Mouse (Mus musculus) 3T3-L1 (cell line): Measurements from ENCODE around the gene Gss.

Experiments used
- DNase-seq: peaks from one replicate; pipeline ENCODE4 v3.0.0-alpha.2; 2015; ENCODE audit warnings: low read depth, low spot score

The Gss gene

GRCm38 (mm10) chr2:155592137-155592853 is at the start of gene Gss:
Gene Gss (minus strand): TSS chr2:155592810.
- DNase-seq, result peak; percentile 96

GRCm38 (mm10) chr2:155641540-155642472 is 49.2 kb upstream of the Gss start:
- no peak for DNase-seq

- no peak for DNase-seq
These were observed 48.0 kb upstream of the Gss start for GRCm38 (mm10) chr2:155640656-155641055.

- no peak for DNase-seq
These were observed 44.8 kb upstream of the Gss start for GRCm38 (mm10) chr2:155637411-155637810.

DNA sequence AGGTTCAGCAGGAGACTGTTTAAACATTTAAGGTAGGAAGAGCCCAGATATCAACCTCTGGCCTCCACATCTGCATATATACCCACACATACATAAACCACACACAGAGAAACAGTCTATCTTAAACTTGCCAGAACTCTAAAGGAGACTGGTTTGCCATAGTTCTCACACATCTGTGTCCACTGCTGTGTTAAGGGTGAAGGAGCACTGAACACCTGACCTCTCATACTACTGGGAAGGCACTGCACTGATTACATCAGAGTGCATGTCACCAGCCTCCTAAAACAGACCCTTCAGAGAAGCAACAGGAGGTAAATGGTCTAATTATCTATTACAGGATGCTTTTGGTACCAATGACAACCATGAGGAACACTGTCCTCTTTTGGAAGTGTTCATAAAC is 44.3 kb upstream of the Gss start:
- no peak for DNase-seq

GRCm38 (mm10) chr2:155635961-155636360 is 43.4 kb upstream of the Gss start:
- no peak for DNase-seq

- DNase-seq, result no peak
These were observed 42.0 kb upstream of the Gss start for GRCm38 (mm10) chr2:155634562-155634961.

DNA sequence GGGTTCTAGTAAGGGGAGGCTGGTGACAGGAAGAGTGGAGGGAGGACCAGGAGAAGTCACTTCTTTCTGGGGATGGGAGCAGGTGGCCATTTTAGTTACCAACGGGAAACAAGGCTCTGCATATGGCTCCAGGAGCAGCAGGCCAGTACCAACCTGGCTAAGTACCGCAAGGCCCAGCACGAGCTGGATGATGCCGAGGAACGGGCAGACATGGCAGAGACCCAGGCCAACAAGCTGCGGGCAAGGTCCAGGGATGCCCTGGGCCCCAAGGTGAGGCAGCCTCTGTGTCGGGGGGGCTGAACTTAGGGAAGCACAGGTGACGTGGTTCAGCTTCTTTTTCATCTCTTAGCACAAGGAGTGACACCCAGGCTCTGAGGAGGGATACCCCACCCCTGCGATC is 41.1 kb upstream of the Gss start:
- DNase-seq, result no peak

- no peak for DNase-seq
These were observed 40.5 kb upstream of the Gss start for GRCm38 (mm10) chr2:155633121-155633520.

DNA sequence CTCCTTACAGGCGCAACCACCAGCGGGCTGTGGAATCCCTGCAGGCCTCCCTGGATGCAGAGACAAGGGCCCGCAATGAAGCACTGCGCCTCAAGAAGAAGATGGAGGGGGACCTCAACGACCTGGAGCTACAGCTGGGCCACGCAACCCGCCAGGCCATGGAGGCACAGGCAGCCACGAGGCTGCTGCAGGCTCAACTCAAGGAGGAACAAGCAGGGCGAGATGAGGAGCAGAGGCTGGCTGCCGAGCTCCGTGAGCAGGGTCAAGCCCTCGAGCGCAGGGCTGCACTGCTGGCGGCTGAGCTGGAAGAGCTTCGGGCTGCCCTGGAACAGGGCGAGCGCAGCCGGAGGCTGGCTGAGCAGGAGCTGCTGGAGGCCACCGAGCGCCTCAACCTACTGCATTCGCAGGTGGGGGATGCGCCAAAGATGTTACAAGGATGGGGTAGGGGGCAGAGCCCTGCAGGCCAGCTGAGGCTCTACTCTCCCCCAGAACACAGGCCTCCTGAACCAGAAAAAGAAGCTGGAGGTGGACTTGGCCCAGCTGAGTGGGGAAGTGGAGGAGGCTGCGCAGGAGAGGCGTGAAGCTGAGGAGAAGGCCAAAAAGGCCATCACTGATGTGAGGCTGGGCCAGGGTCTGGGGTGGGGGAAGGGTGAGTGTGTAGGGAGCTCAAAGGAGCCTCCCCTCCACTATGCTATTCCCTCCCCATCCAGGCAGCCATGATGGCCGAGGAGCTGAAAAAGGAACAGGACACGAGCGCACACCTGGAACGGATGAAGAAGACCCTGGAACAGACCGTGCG is 39.7 kb upstream of the Gss start:
- DNase-seq, result no peak

DNA sequence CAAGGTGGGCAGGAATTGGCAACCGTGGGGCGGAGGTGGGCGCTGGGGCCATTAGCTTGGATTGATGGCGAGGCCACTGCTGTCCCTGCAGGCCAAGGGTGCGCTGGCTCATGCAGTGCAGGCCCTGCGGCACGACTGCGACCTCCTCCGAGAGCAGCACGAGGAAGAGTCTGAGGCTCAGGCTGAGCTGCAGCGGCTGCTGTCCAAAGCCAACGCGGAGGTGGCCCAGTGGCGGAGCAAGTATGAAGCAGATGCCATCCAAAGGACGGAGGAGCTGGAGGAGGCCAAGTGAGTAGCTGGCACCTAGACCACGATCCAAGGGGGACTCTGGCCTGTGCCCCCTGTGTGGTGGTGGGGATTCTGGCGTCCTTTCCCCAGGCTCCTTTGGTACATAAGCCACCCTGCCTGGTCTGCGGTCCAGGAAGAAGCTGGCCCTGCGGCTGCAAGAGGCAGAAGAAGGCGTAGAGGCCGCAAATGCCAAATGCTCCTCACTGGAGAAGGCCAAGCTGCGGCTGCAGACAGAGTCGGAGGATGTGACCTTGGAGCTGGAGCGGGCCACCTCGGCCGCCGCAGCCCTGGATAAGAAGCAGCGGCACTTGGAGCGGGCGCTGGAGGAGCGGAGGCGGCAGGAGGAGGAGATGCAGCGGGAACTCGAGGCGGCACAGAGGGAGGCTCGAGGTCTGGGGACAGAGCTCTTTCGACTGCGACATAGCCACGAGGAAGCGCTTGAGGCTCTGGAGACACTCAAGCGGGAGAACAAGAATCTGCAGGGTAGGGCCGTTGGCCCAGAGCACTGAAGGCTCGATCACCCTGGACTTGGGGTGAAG is 38.2 kb upstream of the Gss start:
- DNase-seq, result no peak

DNA sequence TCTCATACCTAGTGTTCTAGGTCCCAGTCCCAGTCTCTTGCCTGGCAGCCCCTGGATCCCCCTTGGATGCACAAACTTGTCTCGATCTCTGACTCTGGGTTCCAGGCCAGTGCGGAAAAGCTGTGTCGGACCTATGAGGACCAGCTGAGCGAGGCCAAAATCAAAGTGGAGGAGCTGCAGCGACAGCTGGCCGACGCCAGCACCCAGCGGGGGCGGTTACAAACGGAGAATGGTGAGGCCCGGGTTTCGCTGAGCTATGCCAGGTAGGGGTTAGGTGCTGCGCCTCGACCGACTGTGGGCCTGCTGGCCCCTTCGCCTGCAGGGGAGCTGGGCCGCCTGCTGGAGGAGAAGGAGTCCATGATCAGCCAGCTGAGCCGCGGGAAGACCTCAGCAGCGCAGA is 37.5 kb upstream of the Gss start:
- DNase-seq, result no peak

- DNase-seq, result no peak
These were observed 36.6 kb upstream of the Gss start for GRCm38 (mm10) chr2:155629231-155629661.

DNA sequence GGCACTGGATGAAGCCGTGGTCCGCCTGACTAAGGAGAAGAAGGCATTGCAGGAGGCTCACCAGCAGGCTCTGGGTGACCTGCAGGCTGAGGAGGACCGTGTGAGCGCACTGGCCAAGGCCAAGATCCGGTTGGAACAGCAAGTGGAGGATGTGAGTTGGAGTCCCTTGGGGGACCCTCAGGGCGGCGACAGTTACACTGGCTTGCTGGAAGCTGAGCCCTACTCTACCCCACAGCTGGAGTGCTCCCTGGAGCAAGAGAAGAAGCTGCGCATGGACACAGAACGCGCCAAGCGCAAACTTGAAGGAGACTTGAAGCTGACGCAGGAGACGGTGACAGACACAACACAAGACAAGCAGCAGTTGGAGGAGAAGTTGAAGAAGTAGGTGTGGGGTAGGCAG is 35.9 kb upstream of the Gss start:
- DNase-seq, result no peak

GRCm38 (mm10) chr2:155628112-155628511 is 35.5 kb upstream of the Gss start:
- DNase-seq, result no peak

- peak; percentile 78 for DNase-seq
These were observed 34.6 kb upstream of the Gss start for GRCm38 (mm10) chr2:155627030-155627738.

DNA sequence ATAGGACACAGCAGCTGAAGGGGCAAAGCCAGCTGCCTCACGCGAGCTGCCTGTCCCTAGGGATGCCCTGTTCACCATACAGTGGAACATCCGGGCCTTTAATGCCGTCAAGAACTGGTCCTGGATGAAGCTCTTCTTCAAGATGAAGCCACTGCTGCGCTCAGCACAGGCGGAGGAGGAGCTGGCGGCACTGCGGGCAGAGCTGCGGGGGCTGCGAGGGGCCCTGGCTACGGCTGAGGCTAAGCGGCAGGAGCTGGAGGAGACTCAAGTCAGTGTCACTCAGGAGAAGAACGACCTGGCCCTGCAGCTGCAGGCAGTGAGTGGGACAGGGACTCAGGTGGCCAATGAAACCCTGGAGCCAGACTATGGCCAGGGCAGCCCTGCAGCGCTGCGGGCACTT is 33.7 kb upstream of the Gss start:
- no peak for DNase-seq

DNA sequence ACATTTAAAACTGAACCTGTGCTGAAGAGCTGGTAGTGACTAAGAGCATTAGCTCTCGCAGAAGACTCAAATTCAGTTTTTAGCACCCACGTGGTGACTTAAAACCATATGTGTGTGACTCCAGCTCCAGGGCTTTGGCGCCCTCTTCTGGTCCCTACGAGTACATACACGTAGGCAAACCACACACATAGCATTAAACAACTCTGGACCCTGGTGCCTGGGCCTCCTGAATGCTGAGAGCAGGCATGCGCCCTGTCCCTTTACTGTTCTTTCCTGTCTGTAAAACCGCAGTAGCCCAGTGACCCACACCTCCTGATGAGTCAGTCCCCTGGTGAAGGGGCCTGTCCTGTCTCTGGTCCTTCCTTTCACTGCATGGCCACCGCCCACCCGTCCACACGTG is 32.1 kb upstream of the Gss start:
- DNase-seq, result peak; percentile 99

DNA sequence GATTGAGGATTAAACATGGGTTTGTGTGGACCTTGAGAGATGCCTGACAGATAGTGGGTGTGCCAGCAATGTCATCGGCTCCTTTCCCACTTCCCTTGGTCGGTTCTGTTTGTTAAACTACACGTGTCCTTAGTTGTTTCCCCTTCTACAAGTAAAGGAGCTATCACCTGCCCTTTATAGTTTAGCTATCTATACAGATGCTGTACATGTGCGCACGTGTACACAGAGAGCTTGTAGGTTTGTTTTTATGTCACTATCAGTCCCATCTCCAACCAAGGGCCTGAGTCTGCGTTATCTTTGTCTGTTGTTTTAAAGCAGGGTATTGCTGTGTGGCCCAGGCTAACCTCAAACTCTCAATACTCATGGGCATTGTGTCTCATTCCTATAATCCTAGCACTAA is 31.4 kb upstream of the Gss start:
- DNase-seq, result no peak

- no peak for DNase-seq
These were observed 30.0 kb upstream of the Gss start for GRCm38 (mm10) chr2:155622606-155623005.
